Mouse (Mus musculus): ENCODE data around the gene Ctnnbip1. TPM values are rescaled to one million over a fixed set of nuclear protein-coding genes. Genes with fewer than 3 reads are reported as not detected.
A peak's percentile ranks its signal among the peaks of the same experiment; 100 is the strongest.

Gene Ctnnbip1
- polyA plus RNA-seq, 1 experiment from 2014 or later = 8.4 TPM

DNA sequence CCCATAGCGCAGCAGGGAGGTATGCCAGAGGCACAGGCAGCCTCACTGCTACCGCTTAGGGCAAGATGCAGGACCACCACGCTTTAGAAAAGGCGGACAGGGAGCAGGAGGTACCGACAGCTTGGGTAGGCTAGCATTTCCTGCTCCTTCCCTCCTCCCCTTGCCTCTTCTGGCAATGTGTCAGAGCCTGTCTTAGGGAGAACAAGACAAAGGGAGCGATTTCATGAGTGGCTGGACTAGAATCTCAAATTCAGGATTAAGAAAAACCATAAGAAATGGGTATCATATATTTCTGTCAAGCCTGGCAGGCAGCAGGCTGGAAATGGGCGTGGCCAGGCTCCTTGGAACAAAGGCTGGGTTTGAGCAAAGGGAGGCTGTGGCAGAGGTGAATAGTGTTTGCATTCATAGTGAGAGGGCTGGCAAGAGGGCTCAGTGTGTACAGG is 44.9 kb downstream of the Ctnnbip1 start:
- no peaks in the 10 kb centered on the region; the same call in 1 of the 2 replicates for H3K4me1 ChIP-seq (ENCODE audit: control insufficient read depth, low read depth, low read length)
- H3K4me2 ChIP-seq (ENCODE audit: low read depth, low read length) = no peak overlapping the region
- no peaks in the 10 kb centered on the region for H3K9me3 ChIP-seq (replicated peaks; ENCODE audit: control insufficient read depth, low read length)
- H3K4me3 ChIP-seq (ENCODE audit: low read depth, low read length) = no peak overlapping the region
- ATAC-seq (ENCODE audit: low read depth) = no peak
- no peak overlapping the region for H3K9ac ChIP-seq (ENCODE audit: low read depth, low read length)
- WGBS (ENCODE audit: insufficient replicate concordance) = 44% methylated on average over 7 of the region's 7 CpGs
- no peaks in the 10 kb centered on the region for H3K27me3 ChIP-seq (ENCODE audit: control insufficient read depth, insufficient read depth, low read depth, low read length)
- H3K36me3 ChIP-seq (ENCODE audit: control insufficient read depth, insufficient read depth) = no peaks in the 10 kb centered on the region
- H3K27ac ChIP-seq (ENCODE audit: low read length) = no peak overlapping the region

DNA sequence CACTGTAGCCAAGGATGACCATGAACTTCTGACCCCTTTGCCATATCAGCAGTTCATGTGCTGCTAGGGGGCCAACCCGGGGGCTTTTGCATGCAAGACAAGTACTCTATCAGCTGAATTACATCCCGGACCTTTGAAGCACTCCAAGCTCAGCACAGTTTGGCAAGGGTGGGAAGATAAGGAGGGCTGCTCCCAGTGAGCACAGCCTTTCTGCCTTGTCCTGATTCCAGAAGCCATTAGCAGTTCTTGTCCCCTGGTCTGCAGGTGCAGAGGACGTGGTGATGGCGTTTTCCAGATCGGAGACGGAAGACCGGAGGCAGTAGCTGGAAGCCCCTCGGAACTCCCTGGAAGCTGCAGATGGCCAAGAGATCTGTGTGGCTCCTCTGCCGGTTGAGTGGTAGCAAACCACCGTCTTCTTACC is 45.9 kb downstream of the Ctnnbip1 start:
- Histone ChIP-seq H3K4me3 (ENCODE audit: low read depth, low read length) (no peak overlapping the region), H3K9me3 (replicated peaks; ENCODE audit: control insufficient read depth, low read length) (no peaks in the 10 kb centered on the region), H3K4me2 (ENCODE audit: low read depth, low read length) (no peak overlapping the region), H3K36me3 (ENCODE audit: control insufficient read depth, insufficient read depth) (no peaks in the 10 kb centered on the region), H3K4me1 (ENCODE audit: control insufficient read depth, low read depth, low read length) (no peaks in the 10 kb centered on the region; the same call in 1 of the 2 replicates), H3K27me3 (ENCODE audit: control insufficient read depth, insufficient read depth, low read depth, low read length) (no peaks in the 10 kb centered on the region), H3K9ac (ENCODE audit: low read depth, low read length) (no peak overlapping the region), H3K27ac (ENCODE audit: low read length) (no peak overlapping the region)
- 63% methylated on average over 10 of the region's 10 CpGs for WGBS (ENCODE audit: insufficient replicate concordance)
- ATAC-seq (ENCODE audit: low read depth) = no peak

DNA sequence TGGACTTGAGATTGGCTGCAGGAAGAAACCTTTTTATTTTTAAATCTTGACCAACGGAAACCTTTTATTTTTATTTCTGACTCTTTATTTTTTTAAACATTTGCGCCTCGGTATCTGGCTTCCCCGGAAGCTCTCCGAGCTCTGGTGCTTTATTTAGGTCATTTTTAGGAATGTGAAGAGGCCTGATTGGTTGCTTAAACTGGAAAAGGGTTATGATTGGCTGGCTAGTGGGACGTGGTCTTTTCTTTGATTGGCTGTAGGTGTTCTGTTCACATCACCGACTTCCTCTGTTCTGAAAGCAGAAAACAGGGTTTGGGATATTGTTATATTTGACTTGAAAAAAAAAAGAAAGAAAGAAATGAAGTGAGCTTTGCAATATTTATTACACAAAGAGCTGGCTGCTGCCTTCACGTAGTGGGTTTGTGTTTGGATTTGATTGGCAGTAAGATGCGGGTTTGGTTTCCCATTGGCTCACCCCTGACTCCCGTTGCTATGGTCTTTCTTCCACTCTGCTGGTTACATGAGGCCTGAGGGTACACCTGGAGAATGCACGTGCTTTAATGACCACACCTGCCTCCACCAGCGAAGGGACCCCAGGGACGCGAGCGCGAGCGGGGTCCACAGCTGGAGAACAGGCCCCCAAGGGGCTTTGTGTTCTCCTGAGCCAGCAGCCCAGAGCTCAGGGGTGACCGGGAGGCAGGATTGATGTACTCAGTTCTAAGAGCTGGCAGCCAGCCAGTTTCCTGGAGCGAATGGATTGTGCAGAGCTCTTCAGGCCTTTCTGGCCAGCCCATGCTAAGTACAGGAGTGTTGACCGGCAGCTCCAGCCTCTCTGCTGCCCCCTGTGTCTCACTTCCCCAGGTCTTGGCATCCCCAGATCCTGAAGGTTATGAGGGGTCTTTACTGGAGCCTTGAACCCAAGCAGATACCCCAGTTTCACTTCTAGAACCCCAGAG is 46.7 kb downstream of the Ctnnbip1 start:
- ATAC-seq (ENCODE audit: low read depth) = peak; percentile 39; the same call in 1 of the 2 replicates
- H3K27ac ChIP-seq (ENCODE audit: low read length) = no peak overlapping the region
- H3K36me3 ChIP-seq (ENCODE audit: control insufficient read depth, insufficient read depth) = no peaks in the 10 kb centered on the region
- H3K4me1 ChIP-seq (ENCODE audit: control insufficient read depth, low read depth, low read length) = no peaks in the 10 kb centered on the region; the same call in 1 of the 2 replicates
- WGBS (ENCODE audit: insufficient replicate concordance) = 64% methylated on average over 20 of the region's 20 CpGs
- no peak overlapping the region for H3K9ac ChIP-seq (ENCODE audit: low read depth, low read length)
- no peak overlapping the region for H3K4me3 ChIP-seq (ENCODE audit: low read depth, low read length)
- H3K27me3 ChIP-seq (ENCODE audit: control insufficient read depth, insufficient read depth, low read depth, low read length) = no peaks in the 10 kb centered on the region
- H3K9me3 ChIP-seq (replicated peaks; ENCODE audit: control insufficient read depth, low read length) = no peaks in the 10 kb centered on the region
- no peak overlapping the region for H3K4me2 ChIP-seq (ENCODE audit: low read depth, low read length)

DNA sequence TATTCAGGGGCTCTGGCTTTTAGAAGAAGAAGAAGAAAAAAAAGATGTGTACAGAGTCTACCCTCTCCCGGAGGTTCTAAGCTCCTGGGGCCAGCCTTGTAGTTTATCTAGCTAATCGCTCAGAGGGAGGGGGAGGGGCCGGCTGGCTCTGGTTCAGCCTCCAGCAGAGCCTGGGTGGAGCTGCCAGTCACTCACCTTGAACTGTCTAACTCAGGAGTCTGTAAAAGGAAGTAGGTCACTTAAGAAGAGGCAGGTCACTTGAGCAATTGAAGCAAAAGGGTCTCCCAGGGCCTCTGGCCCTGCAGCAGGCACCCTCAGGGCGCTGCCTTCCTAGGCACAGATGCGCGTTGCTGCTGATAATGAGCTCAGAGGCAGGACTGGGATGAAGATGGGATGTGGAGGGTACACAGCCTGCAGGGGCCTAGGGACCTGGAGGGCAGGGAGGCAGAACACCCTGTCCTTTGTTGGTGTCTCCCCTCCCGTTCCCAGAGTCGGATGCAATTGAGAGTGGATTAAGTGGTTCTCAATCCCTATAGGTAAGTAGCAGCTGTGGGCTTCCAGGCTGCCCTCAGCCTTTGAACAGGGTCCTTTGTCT is 49.5 kb downstream of the Ctnnbip1 start:
- Histone ChIP-seq H3K4me2 (ENCODE audit: low read depth, low read length) (no peak overlapping the region), H3K27me3 (ENCODE audit: control insufficient read depth, insufficient read depth, low read depth, low read length) (no peaks in the 10 kb centered on the region), H3K36me3 (ENCODE audit: control insufficient read depth, insufficient read depth) (no peaks in the 10 kb centered on the region), H3K27ac (ENCODE audit: low read length) (no peak overlapping the region), H3K9me3 (replicated peaks; ENCODE audit: control insufficient read depth, low read length) (no peaks in the 10 kb centered on the region), H3K4me1 (ENCODE audit: control insufficient read depth, low read depth, low read length) (no peaks in the 10 kb centered on the region; the same call in 1 of the 2 replicates), H3K4me3 (ENCODE audit: low read depth, low read length) (no peak overlapping the region), H3K9ac (ENCODE audit: low read depth, low read length) (no peak overlapping the region)
- WGBS (ENCODE audit: insufficient replicate concordance) = 24% methylated on average over 8 of the region's 8 CpGs
- ATAC-seq (ENCODE audit: low read depth) = no peak

DNA sequence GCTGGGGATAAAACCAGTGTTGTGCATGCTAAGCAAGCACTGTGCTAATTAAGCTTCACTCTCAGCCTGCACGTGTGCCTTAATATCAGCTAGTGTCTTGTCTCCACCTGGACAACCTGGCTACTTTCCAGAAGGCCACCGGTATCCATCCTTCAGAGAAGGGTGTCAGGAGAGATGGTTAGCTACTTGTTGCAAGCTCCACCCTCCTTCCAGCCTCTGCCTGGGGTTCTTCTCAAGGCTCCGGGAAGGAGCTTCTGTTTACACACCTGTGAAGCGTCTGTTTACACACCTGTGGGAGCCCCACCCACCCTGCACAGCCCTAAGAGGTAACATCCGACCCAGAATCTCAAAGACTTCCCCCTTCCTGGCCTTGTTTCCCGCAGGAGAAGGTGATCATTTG is 50.6 kb downstream of the Ctnnbip1 start:
- H3K9me3 ChIP-seq (replicated peaks; ENCODE audit: control insufficient read depth, low read length) = no peaks in the 10 kb centered on the region
- no peak overlapping the region for H3K9ac ChIP-seq (ENCODE audit: low read depth, low read length)
- no peak overlapping the region for H3K27ac ChIP-seq (ENCODE audit: low read length)
- H3K36me3 ChIP-seq (ENCODE audit: control insufficient read depth, insufficient read depth) = no peaks in the 10 kb centered on the region
- no peaks in the 10 kb centered on the region for H3K27me3 ChIP-seq (ENCODE audit: control insufficient read depth, insufficient read depth, low read depth, low read length)
- no peak overlapping the region for H3K4me2 ChIP-seq (ENCODE audit: low read depth, low read length)
- H3K4me3 ChIP-seq (ENCODE audit: low read depth, low read length) = no peak overlapping the region
- no peak for ATAC-seq (ENCODE audit: low read depth)
- no peaks in the 10 kb centered on the region; the same call in 1 of the 2 replicates for H3K4me1 ChIP-seq (ENCODE audit: control insufficient read depth, low read depth, low read length)
- WGBS (ENCODE audit: insufficient replicate concordance) = 50% methylated on average over 6 of the region's 6 CpGs

DNA sequence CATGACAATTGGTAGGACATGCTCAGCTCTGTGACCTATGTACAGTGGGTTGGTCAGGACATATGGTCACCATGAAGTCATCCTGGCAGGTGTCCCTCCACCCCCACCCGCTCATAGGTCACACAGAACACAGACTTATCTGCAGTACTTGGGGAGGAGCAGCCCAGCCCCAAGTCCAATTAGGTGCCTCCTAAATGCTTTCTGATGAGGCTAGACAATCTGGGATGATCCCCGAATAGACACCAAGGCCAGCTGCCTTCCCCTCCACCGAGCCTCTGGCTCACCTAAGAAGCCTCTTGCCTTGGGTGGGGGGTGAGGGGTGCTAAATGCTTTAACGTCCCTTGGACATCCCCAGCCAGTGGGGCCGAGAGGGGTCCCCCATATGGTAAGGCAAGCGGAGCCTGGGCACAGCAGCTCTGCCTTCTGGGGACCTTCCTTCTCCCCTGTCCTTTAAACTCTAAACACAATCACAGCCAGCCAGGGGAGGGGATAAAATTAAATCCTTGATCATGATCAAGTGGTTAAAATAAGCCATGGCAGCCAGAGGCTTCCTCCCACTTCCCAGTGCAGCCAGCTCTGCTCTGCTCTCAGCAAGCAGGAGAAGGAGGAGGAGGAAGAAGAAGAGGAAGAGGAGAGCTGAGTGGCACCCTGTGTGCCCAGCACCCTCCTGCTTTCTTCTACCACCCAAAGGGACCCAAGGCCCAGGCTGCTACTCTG is 51.9 kb downstream of the Ctnnbip1 start:
- 59% methylated on average over 6 of the region's 6 CpGs for WGBS (ENCODE audit: insufficient replicate concordance)
- H3K4me1 ChIP-seq (ENCODE audit: control insufficient read depth, low read depth, low read length) = no peaks in the 10 kb centered on the region; the same call in 1 of the 2 replicates
- H3K4me2 ChIP-seq (ENCODE audit: low read depth, low read length) = no peak overlapping the region
- no peaks in the 10 kb centered on the region for H3K27me3 ChIP-seq (ENCODE audit: control insufficient read depth, insufficient read depth, low read depth, low read length)
- ATAC-seq (ENCODE audit: low read depth) = no peak
- no peak overlapping the region for H3K27ac ChIP-seq (ENCODE audit: low read length)
- no peaks in the 10 kb centered on the region for H3K9me3 ChIP-seq (replicated peaks; ENCODE audit: control insufficient read depth, low read length)
- H3K36me3 ChIP-seq (ENCODE audit: control insufficient read depth, insufficient read depth) = no peaks in the 10 kb centered on the region
- no peak overlapping the region for H3K9ac ChIP-seq (ENCODE audit: low read depth, low read length)
- no peak overlapping the region for H3K4me3 ChIP-seq (ENCODE audit: low read depth, low read length)

DNA sequence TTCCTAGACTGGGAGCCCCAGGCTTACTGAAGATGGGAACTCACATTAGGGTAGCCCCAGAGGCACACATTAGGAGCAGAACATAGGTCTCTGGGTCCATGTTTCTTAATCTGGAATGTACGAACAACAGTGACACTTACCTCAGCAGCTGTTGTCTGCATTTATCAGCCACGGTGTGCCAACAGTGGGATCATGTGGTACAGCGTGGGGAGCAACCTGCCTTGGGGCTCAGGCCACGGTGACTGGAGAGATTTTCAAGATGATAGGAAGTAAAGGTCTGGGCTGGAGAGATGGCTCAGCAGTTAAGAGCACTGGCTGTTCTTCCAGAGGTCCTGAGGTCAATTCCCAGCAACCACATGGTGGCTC is 52.4 kb downstream of the Ctnnbip1 start:
- Histone ChIP-seq H3K27me3 (ENCODE audit: control insufficient read depth, insufficient read depth, low read depth, low read length) (no peaks in the 10 kb centered on the region), H3K9ac (ENCODE audit: low read depth, low read length) (no peak overlapping the region), H3K27ac (ENCODE audit: low read length) (no peak overlapping the region), H3K9me3 (replicated peaks; ENCODE audit: control insufficient read depth, low read length) (no peaks in the 10 kb centered on the region), H3K4me2 (ENCODE audit: low read depth, low read length) (no peak overlapping the region), H3K4me3 (ENCODE audit: low read depth, low read length) (no peak overlapping the region), H3K4me1 (ENCODE audit: control insufficient read depth, low read depth, low read length) (no peaks in the 10 kb centered on the region; the same call in 1 of the 2 replicates), H3K36me3 (ENCODE audit: control insufficient read depth, insufficient read depth) (no peaks in the 10 kb centered on the region)
- no peak for ATAC-seq (ENCODE audit: low read depth)
- 32% methylated on average over 4 of the region's 4 CpGs for WGBS (ENCODE audit: insufficient replicate concordance)

DNA sequence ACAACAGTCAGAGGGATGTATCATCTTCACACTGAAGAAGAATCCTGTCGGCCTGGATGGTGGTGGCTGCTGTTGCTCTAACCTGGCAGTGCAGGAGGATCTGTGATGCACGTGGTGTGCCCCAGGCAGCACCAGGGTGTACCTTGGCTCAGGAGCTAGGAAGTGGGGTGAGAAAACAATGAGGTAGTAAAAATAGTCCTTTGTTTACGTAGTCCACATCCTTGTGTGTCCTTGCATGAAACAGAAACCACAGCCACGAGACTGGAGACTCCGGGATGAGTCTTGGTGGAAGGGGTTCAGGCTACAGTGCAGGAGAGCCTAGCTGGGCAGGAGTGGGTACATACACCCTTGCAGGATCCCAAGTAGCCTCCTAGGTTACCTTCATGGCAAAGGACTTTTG is 53.2 kb downstream of the Ctnnbip1 start:
- Histone ChIP-seq H3K4me1 (ENCODE audit: control insufficient read depth, low read depth, low read length) (no peaks in the 10 kb centered on the region; the same call in 1 of the 2 replicates), H3K27me3 (ENCODE audit: control insufficient read depth, insufficient read depth, low read depth, low read length) (no peaks in the 10 kb centered on the region), H3K27ac (ENCODE audit: low read length) (no peak overlapping the region), H3K36me3 (ENCODE audit: control insufficient read depth, insufficient read depth) (no peaks in the 10 kb centered on the region), H3K9me3 (replicated peaks; ENCODE audit: control insufficient read depth, low read length) (no peaks in the 10 kb centered on the region), H3K4me3 (ENCODE audit: low read depth, low read length) (no peak overlapping the region), H3K9ac (ENCODE audit: low read depth, low read length) (no peak overlapping the region), H3K4me2 (ENCODE audit: low read depth, low read length) (no peak overlapping the region)
- WGBS (ENCODE audit: insufficient replicate concordance) = 52% methylated on average over 5 of the region's 5 CpGs
- no peak for ATAC-seq (ENCODE audit: low read depth)
